Mouse (Mus musculus): ENCODE data around the gene Prdx2. TPM values are rescaled to one million over a fixed set of nuclear protein-coding genes. Genes with fewer than 3 reads are reported as not detected.

Gene Prdx2
- polyA plus RNA-seq, 1 experiment from 2014 or later: 596 TPM

DNA sequence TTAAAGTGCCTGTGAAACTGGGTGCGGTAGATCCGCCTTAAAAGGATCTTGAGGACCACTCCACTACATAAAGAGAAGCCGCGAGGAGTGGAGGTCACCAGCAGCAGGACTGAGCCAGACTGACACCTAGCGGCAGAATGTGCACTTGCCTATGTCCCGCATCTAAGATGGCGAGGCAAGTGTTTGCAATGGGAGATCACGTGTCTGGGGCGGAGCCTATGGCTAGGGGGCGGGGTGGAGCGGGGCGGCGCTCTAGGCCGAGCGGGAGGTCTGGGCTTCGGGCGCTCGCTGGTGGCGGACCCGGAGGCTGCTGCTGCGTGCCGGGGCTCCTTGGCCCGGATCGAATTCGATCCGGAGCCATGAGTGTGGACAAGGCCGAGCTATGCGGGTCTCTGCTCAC lies 21.0 kb downstream of the Prdx2 start, which contains the start of gene Hook2:
Gene Hook2, plus strand, starts transcription at position 255 of the 400 bp plus-strand sequence.
- Histone ChIP-seq H3K4me1 (replicated peaks) (peaks cover 25% of the 10 kb centered on the region), H3K27me3 (peaks cover 11% of the 10 kb centered on the region), H3K4me2 (peak within 1 kb of the TSS; percentile 91), H3K9me3 (replicated peaks) (no peaks in the 10 kb centered on the region), H3K4me3 (peak within 1 kb of the TSS; percentile 63), H3K36me3 (no peaks in the 10 kb centered on the region), H3K9ac (peak within 1 kb of the TSS; percentile 61), H3K27ac (peak within 1 kb of the TSS; percentile 58)
- ATAC-seq (replicated peaks; ENCODE audit: insufficient number of reproducible peaks, insufficient read depth, low FRiP score, low read depth): peak; percentile 87
- WGBS: 1% methylated on average over 28 of the region's 28 CpGs

DNA sequence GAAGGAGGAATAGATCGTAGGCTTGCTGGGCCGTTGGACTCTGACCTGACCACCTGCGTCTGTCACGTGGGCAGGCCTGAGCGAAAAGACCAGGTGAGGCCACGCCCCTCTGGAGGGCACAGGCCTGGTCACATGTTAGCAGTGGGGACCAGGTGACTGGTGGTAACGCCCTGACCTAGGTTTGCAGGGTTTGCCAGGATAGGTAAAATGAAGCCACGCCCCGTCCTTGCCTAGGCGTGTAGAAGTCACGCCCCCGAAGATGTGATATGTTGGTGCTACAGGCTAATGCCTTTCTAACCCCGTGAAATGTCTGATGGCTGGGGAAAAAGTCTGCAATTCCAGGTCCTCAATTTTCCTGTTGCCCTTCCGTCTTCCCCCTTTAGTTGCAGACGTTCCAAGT lies 21.4 kb downstream of the Prdx2 start:
- Histone ChIP-seq H3K9ac (peak overlapping the region; percentile 61), H3K4me3 (peak overlapping the region; percentile 63), H3K4me2 (peak overlapping the region; percentile 91), H3K4me1 (replicated peaks) (peaks cover 23% of the 10 kb centered on the region), H3K36me3 (no peaks in the 10 kb centered on the region), H3K9me3 (replicated peaks) (no peaks in the 10 kb centered on the region), H3K27me3 (peaks cover 14% of the 10 kb centered on the region), H3K27ac (peak overlapping the region; percentile 52; the same call in 1 of the 2 replicates)
- peak; percentile 38; the same call in 1 of the 2 replicates for ATAC-seq (replicated peaks; ENCODE audit: insufficient number of reproducible peaks, insufficient read depth, low FRiP score, low read depth)
- 4% methylated on average over 15 of the region's 15 CpGs for WGBS

DNA sequence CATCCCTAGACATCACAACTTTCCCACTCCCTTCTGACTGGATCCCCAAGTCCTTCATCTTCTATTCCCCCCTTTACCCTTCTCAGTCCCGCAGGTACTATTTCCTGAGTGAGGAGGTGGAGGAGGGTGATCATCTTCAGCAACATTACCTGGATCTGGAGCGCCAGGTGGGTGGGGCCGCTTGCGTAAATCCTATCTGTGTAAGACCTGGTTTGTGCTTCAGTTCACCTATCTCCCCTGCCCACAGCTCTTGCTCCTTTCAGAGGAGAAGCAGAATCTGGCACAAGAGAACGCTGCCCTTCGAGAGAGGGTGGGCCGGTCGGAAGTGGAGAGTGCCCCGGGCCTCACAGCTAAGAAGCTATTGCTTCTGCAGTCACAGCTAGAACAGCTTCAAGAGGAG lies 25.0 kb downstream of the Prdx2 start:
- Histone ChIP-seq H3K4me3 (no peak overlapping the region), H3K4me1 (replicated peaks) (peaks cover 19% of the 10 kb centered on the region), H3K4me2 (no peak overlapping the region), H3K36me3 (no peaks in the 10 kb centered on the region), H3K9ac (no peak overlapping the region), H3K27me3 (peaks cover 28% of the 10 kb centered on the region), H3K9me3 (replicated peaks) (no peaks in the 10 kb centered on the region), H3K27ac (no peak overlapping the region)
- 89% methylated on average over 9 of the region's 9 CpGs for WGBS
- no peak for ATAC-seq (replicated peaks; ENCODE audit: insufficient number of reproducible peaks, insufficient read depth, low FRiP score, low read depth)

DNA sequence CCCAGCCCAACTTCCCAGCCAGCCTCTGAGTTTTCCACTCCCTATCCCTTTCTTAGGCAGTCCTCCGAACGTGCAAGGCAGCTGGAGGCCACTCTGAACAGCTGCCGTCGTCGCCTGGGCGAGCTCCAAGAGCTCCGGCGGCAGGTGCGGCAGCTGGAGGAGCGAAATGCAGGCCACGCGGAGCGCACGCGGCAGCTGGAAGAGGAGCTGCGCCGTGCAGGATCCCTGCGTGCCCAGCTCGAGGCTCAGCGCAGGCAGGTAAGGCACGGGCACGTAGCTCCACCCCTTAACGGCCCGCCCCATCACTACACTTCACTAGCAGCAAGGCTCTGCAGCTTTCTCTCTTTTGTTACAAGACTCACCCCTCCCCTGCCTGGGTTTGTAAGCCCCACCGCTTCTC lies 26.3 kb downstream of the Prdx2 start:
- Histone ChIP-seq H3K9me3 (replicated peaks) (no peaks in the 10 kb centered on the region), H3K9ac (no peak overlapping the region), H3K4me2 (peak overlapping the region; percentile 24; the same call in 1 of the 2 replicates), H3K4me3 (no peak overlapping the region), H3K27me3 (peaks cover 28% of the 10 kb centered on the region), H3K36me3 (no peaks in the 10 kb centered on the region), H3K4me1 (replicated peaks) (peaks cover 15% of the 10 kb centered on the region), H3K27ac (no peak overlapping the region)
- no peak for ATAC-seq (replicated peaks; ENCODE audit: insufficient number of reproducible peaks, insufficient read depth, low FRiP score, low read depth)
- WGBS: 19% methylated on average over 25 of the region's 25 CpGs

DNA sequence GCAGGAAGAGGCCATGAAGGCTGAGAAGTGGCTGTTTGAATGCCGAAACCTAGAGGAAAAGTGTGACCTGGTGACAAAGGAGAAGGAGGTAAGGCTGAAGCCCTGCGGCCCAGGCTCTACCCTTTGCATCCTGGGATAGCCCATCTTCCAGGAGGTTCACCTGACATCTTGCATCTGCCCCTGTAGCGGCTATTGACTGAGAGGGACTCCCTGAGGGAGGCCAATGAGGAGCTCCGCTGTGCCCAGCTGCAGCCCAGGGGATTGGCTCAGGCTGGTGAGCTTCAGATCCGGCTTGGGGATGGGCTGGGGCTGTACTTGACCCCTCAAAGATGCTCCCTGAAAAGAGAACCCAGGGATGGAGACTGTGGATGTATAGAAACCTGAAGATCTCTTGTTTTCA lies 27.6 kb downstream of the Prdx2 start:
- Histone ChIP-seq H3K4me3 (no peak overlapping the region), H3K27me3 (peaks cover 28% of the 10 kb centered on the region), H3K4me1 (replicated peaks) (peaks cover 10% of the 10 kb centered on the region; the same call in 1 of the 2 replicates), H3K36me3 (no peaks in the 10 kb centered on the region), H3K9ac (no peak overlapping the region), H3K9me3 (replicated peaks) (no peaks in the 10 kb centered on the region), H3K4me2 (no peak overlapping the region), H3K27ac (no peak overlapping the region)
- WGBS: 79% methylated on average over 5 of the region's 5 CpGs
- ATAC-seq (replicated peaks; ENCODE audit: insufficient number of reproducible peaks, insufficient read depth, low FRiP score, low read depth): no peak

DNA sequence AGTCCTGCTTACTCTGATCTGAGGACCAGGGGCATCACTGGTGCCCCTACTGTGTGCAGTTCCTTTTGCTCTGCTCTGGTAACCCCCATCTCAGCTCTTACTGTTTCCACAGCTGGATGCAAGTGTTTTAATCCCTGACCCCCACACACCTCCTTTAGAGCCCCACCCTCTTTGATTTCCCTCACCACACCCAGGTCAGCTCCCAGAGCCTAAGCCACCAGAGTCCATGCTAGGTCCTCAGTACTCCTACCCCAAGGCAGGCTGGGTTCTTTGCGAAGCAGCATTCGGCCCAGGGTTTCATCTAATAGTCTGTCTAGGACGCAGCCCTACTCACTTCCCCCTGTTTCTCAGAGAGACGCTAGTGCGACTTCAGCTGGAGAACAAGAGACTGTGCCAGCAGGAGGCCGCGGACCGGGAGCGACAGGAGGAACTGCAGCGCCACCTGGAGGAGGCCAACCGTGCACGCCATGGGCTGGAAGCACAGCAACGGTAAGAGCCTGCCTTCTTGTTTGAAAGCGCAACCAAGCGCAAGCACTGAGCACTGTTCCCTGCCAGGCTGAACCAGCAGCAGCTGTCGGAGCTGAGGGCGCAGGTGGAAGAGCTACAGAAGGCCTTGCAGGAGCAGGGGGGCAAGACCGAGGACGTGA lies 28.4 kb downstream of the Prdx2 start:
- Histone ChIP-seq H3K4me3 (no peak overlapping the region), H3K9ac (0 out of 2 replicates have a peak overlapping the region, but pooled peaks have one; percentile 21)
- 7% methylated on average over 19 of the region's 19 CpGs for WGBS

DNA sequence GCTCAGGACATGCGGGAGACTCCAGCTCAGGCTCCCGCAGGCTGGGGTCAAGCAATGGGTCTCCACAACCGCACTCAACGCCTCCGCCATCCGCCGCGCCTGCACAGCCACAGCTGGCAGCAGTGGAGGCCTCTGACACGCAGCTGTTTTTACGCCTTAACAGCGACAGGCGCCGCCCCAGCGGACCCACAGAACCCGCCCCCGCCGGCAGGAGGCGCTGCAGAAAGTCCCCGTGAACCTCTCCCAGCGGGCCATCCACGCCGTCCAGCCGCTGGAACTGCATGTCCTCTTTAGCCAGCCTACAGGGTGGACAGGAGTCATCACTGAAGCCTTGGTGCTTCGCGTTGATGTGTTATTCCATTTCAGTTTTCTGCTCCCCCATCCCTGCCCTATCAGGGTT lies 38.3 kb downstream of the Prdx2 start:
- no peaks in the 10 kb centered on the region for H3K36me3 ChIP-seq
- ATAC-seq (replicated peaks; ENCODE audit: insufficient number of reproducible peaks, insufficient read depth, low FRiP score, low read depth): no peak
- no peak overlapping the region for H3K27ac ChIP-seq
- H3K4me3 ChIP-seq: no peak overlapping the region
- H3K4me2 ChIP-seq: no peak overlapping the region
- H3K27me3 ChIP-seq: peaks cover 52% of the 10 kb centered on the region
- H3K9me3 ChIP-seq (replicated peaks): no peaks in the 10 kb centered on the region
- WGBS: 12% methylated on average over 25 of the region's 25 CpGs
- 0 out of 2 replicates have a peak, but pooled peaks cover 2% of the 10 kb centered on the region for H3K4me1 ChIP-seq (replicated peaks)
- H3K9ac ChIP-seq: no peak overlapping the region

More for the DNA sequence above, 28.4 kb downstream of the Prdx2 start:
- peak; percentile 48 for ATAC-seq (replicated peaks; ENCODE audit: insufficient number of reproducible peaks, insufficient read depth, low FRiP score, low read depth)
- Histone ChIP-seq H3K36me3 (no peaks in the 10 kb centered on the region), H3K4me2 (peak overlapping the region; percentile 36), H3K27ac (no peak overlapping the region), H3K27me3 (peaks cover 28% of the 10 kb centered on the region), H3K4me1 (replicated peaks) (peaks cover 10% of the 10 kb centered on the region; the same call in 1 of the 2 replicates), H3K9me3 (replicated peaks) (no peaks in the 10 kb centered on the region)

DNA sequence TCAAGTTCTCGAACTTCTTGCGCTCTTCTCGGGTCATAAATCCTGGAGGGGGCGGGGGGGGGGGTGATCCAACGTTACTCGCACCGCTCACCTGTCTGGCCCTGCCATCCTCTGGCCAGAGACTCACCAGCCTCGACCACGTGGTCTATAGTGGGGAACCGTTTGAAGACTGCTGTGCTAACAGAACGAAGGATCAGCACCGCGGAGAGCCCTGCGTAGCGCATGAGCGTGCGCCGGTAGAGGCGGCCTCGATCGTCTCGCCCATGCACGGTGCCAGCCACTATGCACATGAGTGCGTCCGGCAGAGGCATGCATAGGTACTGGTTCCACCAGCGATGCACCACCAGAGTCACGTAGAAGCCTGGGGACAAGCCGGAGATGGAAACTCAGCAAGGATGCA lies 41.9 kb downstream of the Prdx2 start:
- ATAC-seq (replicated peaks; ENCODE audit: insufficient number of reproducible peaks, insufficient read depth, low FRiP score, low read depth): no peak; the same call in 1 of the 2 replicates
- Histone ChIP-seq H3K4me1 (replicated peaks) (peaks cover 7% of the 10 kb centered on the region; the same call in 1 of the 2 replicates), H3K27me3 (peaks cover 74% of the 10 kb centered on the region), H3K4me3 (no peak overlapping the region), H3K9me3 (replicated peaks) (no peaks in the 10 kb centered on the region), H3K9ac (no peak overlapping the region), H3K27ac (no peak overlapping the region), H3K4me2 (no peak overlapping the region), H3K36me3 (no peaks in the 10 kb centered on the region)
- WGBS: 8% methylated on average over 28 of the region's 28 CpGs

DNA sequence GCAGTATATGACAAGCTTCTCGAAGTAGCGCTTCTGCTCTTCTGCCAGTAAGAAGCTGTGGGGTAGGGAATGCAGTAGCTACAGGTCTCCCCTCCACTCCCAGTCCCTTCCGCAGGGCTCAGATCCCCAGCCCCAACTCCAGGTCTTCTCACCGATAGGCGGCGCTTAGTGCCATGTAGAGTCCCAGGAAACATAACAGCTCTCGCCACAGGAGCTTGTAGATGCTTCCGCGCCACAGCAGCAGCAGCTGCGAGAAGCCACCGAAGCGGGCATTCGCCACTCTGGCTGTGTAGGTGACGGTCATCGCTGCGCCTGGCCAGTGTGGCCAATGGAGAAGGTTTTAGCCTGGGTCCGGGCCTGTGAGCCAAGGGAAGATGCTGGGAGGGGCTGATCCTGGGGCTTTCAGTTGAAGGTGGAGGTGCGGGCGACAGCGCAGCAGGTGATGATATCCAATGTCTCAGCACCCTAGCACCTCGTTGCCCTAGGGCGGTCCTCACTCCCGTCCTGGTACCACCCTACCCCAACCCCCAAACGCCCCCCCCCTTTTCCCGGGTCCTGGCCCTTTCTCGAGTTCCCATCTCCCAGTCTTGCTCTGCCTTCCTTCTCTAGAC lies 43.9 kb downstream of the Prdx2 start:
- ATAC-seq (replicated peaks; ENCODE audit: insufficient number of reproducible peaks, insufficient read depth, low FRiP score, low read depth): no peak
- Histone ChIP-seq H3K4me3 (peak overlapping the region; percentile 33), H3K9ac (peak overlapping the region; percentile 49; the same call in 1 of the 2 replicates), H3K27ac (no peak overlapping the region), H3K9me3 (replicated peaks) (no peaks in the 10 kb centered on the region), H3K4me1 (replicated peaks) (peaks cover 5% of the 10 kb centered on the region; the same call in 1 of the 2 replicates), H3K36me3 (peaks cover 6% of the 10 kb centered on the region; the same call in 1 of the 2 replicates), H3K4me2 (peak overlapping the region; percentile 64), H3K27me3 (peaks cover 58% of the 10 kb centered on the region)
- 4% methylated on average over 26 of the region's 26 CpGs for WGBS

DNA sequence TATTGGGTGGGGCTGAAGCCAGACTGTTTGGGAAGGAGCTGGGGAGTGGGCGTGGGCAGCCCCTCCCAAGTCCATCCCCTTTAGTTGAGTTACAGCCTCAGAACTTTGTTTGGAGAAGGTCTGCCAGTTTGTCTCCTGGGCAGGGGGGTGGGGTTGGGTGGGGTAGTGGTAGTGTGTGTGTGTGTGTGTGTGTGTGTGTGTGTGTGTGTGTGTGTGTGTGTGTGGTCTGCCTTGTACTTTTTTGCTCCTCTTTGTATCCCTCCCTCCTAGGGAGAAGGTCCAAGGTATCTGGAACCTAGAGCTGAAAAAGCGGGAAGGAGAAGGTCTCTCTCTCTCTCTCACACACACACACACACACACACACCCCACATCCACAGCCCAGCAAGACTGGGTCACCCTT lies 45.0 kb downstream of the Prdx2 start, which contains the start of gene Best2:
Gene Best2, minus strand, starts transcription at position 101 of the 400 bp plus-strand sequence.
- H3K9ac ChIP-seq: peak within 1 kb of the TSS; percentile 49; the same call in 1 of the 2 replicates
- H3K4me2 ChIP-seq: peak within 1 kb of the TSS; percentile 64
- H3K27ac ChIP-seq: no peak within 1 kb of the TSS
- peak within 1 kb of the TSS; percentile 33 for H3K4me3 ChIP-seq
- no peak for ATAC-seq (replicated peaks; ENCODE audit: insufficient number of reproducible peaks, insufficient read depth, low FRiP score, low read depth)
- WGBS: 56% methylated on average over 2 of the region's 2 CpGs
- peaks cover 17% of the 10 kb centered on the region for H3K36me3 ChIP-seq
- H3K4me1 ChIP-seq (replicated peaks): peaks cover 5% of the 10 kb centered on the region; the same call in 1 of the 2 replicates
- no peaks in the 10 kb centered on the region for H3K9me3 ChIP-seq (replicated peaks)
- H3K27me3 ChIP-seq: peaks cover 47% of the 10 kb centered on the region

DNA sequence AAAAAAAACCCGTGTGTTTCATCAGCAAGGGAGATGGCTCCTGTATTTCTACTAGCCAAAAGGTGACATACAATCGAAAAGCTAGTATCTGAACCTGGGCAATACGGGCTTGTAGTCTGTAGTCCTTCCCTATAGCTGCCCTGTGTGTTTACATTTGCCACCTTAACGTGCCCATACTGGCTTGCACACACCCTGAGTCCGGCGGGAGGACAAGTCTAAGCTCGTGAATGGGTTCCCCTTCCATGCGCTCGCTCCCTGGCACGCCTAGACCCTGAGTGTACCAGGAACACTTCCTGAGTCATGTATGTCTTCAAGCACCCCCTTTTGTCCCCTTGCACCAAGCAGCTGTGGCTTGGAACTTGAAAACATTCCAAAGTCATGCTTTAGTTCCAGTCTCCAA lies 47.3 kb downstream of the Prdx2 start:
- Histone ChIP-seq H3K27ac (no peak overlapping the region), H3K27me3 (peaks cover 30% of the 10 kb centered on the region), H3K9ac (no peak overlapping the region), H3K36me3 (peaks cover 36% of the 10 kb centered on the region), H3K9me3 (replicated peaks) (no peaks in the 10 kb centered on the region), H3K4me1 (replicated peaks) (peaks cover 5% of the 10 kb centered on the region; the same call in 1 of the 2 replicates), H3K4me3 (no peak overlapping the region), H3K4me2 (no peak overlapping the region)
- WGBS: 66% methylated on average over 10 of the region's 10 CpGs
- no peak for ATAC-seq (replicated peaks; ENCODE audit: insufficient number of reproducible peaks, insufficient read depth, low FRiP score, low read depth)
